Mouse (Mus musculus) left cerebral cortex, adult 11 months (tissue): ENCODE measurements at regions not wholly inside any gene's neighbourhood (a gene's known extent, or its start where the extent isn't known, plus 50 kb on each side); places are given as distances from the start of the nearest gene placed in this dataset.
"Not testable (repeated sequence)": the region's sequence is repeated elsewhere in the genome, so short reads cannot be mapped to it uniquely, and the experiment has no call there.

Experiments used
- DNase-seq: peaks from one replicate; pipeline ENCODE4 v3.0.0; 2022; ENCODE audit warnings: low spot score

DNA sequence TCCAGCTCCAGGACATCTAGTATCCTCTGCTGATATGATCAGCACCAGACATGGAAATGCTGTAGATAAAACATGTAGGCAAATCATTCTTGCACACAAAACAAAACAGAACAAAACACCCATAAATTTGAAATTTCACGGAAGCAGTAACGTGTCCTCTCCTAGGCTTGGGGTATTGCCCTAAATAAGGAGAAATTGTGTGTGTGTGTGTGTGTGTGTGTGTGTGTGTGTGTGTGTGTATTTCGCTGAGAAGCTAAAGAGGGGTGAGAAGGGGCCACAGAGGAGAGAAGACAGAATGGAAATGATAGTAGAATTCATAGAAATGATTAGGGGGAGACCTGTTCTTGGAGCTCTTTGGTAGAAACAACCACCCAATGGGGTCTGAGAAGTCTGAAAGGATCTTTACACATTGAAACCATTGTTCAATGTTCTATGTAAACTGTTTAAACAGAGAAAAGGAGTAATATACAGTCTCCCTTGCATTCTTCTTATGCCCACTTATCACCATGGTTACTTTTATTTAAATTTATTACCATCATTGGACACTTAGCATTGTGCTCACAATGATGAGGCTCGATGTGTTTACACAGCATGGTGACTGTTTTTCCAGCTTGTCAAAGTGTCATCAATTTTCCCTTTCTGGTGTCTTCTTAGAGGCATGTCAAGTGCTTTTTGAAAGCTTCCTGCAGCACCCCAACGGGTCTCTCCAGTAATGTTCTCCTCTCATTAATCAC lies 317.3 kb upstream of the 4933412E24Rik start:
- DNase-seq: no peak

GRCm38 (mm10) chr15:60317577-60317976 lies 301.2 kb upstream of the 4933412E24Rik start:
- no peak for DNase-seq

DNA sequence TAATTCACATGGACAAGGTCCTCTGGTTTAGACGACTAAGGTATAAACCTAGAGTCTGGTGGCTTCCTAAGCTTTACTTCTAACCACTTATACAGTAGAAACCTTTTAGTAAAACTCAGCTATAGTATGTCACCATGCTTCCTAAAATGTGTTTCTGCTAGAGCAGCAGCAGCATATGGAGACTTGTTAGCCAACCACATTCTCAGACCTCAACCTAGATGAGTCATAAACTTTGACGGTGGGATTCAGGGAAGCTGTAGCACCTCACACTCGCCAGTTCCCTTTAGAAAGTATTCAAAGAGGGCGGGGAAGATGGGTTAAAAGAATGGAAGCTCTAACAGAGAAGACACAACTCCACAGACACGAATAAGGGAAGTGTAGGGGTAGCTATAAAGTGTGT lies 298.8 kb upstream of the 4933412E24Rik start:
- no peak for DNase-seq

GRCm38 (mm10) chr15:60309909-60310308 lies 293.5 kb upstream of the 4933412E24Rik start:
- DNase-seq: peak; percentile 36

GRCm38 (mm10) chr15:60308968-60309367 lies 292.6 kb upstream of the 4933412E24Rik start:
- no peak for DNase-seq

GRCm38 (mm10) chr15:60308126-60308525 lies 291.7 kb upstream of the 4933412E24Rik start:
- DNase-seq: no peak

GRCm38 (mm10) chr15:60303501-60303900 lies 287.1 kb upstream of the 4933412E24Rik start:
- no peak for DNase-seq

DNA sequence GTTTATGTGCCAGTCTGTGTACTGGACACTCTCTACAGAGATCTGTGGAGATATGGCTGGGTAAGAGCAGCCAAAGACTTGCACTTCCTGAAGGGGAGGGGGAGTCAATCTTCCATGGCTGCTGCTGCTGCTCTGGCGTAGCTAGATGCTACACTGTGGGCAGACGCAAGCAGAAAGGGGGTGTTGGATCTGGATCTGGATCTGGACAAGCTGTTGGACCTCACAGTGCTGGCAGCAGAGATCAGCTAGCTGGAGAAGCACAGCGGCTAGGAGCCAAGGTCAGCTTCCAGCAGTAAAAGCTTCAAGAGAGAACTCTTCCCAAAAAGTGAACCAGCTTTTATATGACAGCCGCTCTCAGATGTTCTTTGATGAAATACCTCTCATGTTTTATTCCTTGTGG lies 285.5 kb upstream of the 4933412E24Rik start:
- DNase-seq: no peak

GRCm38 (mm10) chr15:60285321-60285720 lies 268.9 kb upstream of the 4933412E24Rik start:
- no peak for DNase-seq

DNA sequence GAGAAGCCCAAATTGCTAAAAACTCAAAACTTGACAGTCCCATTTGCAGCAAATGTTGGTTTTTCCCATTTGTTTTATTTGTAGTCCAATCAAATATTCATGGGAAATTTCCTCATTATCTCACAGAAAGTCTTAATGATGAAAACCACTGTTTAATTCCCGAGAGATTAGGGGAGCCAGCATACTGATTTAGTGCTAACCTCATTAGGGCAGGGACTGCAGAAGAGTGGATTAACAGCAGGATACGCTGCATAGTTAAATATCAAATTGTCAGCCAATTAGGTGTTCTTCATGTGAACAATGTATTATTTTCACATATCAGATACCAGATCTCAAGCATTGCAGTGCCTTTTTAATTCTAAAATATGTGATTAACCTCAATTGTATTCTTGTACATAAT lies 264.0 kb upstream of the 4933412E24Rik start:
- DNase-seq: no peak

- not testable (repeated sequence) for DNase-seq
Observed at GRCm38 (mm10) chr15:60253661-60254060, 237.2 kb upstream of the 4933412E24Rik start.

DNA sequence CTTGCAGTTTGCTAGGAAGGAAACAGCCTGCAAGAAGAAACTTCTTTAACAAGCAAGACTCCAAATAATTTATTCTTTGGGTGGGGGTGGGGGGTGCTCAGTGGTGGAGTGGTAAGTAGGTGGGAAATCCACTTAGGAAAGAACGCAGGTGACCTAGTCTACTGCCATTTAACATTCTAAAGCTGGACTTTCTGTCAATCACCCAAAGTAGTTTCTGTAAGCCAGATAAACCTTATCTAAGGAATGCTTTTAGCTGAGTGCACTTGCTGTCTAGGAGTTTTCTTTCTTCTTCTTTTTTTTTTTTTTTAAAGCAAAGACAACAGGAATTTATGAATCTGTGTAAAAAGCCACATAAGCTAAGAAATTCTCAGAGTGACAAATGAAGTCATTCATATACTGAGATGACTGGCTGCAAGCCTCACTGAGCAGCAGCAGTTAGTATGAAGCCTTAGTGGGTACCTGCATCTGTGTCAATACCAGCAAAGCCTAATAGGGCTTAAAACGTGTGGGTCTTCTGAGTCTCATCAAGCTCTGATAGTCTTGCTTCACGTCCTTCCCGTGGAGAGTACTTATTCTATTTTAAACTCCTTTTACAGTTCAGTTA lies 210.0 kb upstream of the 4933412E24Rik start:
- no peak for DNase-seq

DNA sequence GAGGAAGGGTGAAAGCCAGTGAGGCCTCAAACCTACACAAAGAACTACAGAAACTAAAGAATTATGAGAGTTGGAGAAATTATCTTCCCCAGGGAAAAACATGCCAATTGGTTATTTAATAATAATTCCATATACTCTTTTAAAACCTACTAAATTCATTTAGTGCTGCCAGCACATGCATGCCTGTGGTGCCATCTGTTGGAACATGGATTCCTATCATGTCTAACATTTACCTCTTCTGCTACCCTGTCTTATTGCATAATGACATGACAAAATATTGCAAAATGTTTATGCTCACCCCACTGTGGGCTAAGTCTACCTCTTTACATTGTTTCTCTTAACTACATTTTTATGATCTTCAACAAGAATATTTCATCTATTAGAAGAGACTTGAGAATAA lies 178.7 kb upstream of the 4933412E24Rik start:
- DNase-seq: no peak

DNA sequence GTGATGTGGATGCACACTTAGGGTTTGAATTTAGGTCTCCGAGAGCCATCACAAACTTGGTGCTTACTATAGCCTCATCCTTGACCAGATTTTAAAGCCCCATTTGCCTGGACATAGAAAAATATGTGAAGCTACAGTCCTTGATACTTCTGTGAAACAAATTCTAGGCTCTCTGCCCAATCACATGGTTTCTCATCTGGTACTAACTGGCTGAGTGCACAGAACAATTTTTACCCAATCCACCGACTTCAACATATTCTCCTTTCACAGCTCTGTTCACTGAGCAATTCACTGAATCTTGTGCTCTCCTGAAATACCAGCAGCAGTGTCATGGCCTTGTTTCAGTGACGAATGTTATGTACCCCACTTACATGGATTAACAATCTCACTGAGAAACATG lies 176.7 kb upstream of the 4933412E24Rik start:
- DNase-seq: no peak

DNA sequence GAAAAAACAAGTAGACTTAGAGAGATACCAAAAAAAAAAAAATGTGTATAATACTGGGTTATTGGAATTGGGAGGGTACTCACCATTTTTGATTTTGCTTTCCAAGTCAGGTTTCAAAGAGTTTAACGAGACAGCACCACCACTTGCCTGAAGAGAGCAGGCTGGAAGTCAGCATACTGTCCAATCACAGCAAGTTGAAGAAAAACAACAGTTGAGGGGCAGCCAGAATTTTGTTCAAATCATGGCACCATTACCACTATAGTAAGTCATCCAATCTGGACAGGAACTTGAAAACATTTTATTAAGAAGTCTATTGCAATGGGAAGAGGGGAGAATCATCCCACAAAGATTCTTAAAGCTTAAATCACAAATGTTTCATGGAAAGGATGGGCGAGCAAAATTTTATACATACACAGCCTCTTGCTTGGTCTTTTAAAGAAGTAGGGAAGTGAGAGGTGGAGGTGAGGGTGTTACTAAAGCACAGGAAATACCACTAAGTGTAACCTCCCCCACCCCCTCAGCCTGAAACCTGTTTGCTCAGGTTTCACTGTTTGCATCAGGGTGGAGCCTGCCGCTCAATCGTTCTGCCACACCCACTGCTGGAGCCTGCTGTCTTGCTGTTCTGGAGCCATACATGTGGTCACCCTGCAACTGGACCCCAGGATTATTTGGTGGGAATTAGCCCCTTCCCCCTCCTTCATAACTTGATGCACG lies 170.7 kb upstream of the 4933412E24Rik start:
- DNase-seq: no peak

DNA sequence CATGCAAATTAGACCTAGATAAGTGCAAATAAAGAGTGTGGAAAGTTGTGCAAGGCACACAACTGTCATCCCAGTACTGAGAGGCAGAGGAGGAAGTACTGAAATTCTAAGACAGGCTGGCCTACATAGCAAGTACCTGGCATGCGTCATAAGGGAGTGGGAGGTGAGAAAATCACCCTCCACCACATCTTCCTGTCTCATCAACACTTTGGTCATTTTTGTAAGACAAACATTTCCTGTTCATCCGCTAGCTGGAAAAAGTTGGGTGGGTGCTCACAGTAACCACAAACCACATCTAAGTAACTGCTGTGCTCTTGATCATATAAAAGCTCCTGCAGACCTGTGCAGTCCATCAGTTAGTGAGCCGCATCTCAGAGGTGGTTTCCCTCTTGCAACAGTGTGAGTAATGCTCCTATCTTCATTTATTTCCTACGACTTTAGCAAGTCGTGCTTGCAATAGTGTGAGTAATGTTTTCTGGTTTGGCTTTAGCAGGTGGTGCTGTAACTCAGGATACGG lies 125.2 kb upstream of the 4933412E24Rik start:
- DNase-seq: no peak

DNA sequence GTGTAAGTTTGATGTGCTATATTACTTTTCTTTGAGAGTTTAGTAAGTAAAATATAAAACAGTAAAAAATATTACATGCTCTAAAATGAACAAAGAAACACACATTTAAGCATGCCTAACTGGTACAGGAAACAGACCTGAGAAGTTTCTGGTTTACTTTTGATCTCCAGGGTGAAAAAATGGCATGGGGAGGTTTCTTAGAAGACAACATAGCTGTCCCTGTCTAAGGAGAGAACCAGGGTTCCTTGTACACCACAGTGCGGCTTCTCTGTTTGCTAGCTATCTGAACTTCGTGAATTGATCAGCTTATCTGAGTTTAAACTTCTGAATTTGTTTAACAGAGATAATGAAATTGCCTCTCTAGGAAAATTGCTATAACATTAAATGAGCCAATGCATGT lies 120.3 kb upstream of the 4933412E24Rik start:
- DNase-seq: no peak

- no peak for DNase-seq
Observed at GRCm38 (mm10) chr15:60134515-60134914, 118.1 kb upstream of the 4933412E24Rik start.

DNA sequence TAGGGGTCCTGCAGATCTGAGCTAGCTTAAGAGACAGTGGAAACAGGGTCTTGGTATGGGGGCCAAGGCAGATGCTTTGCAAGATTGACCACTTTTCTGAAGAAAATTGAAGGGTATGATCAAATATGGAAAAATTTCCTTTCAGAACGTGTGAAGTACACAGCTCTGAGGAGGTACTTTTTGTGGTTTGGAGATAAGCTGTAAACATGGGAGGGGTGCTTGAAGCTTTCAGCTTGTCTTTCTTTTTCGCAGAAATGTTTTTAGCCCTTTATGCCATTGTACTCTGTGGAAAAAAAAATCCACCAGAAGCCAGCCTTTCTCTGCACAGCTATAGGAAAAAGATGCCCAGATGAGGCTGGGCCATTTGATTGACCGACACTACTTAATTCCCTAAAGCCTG lies 116.3 kb upstream of the 4933412E24Rik start:
- DNase-seq: no peak

DNA sequence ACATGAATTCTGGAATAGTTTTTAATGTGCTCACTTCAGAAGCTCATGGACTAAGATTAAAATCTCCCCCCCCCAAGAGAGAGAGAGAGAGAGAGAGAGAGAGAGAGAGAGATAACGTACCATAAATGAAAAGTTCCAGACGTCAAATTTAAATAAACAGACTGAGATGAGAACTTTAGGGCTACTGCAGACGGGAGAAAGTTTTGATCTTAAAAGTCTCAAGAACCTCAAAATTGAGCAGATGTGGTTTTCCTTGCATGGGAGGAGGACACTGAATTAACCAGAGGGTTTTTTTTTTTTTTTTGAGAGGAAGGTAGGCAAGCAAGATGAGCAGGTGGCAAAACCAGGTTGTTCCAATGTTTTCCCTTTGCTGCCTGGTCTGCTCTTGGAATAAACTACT lies 108.0 kb upstream of the 4933412E24Rik start:
- DNase-seq: no peak

- no peak for DNase-seq
Observed at GRCm38 (mm10) chr15:60119926-60120325, 103.5 kb upstream of the 4933412E24Rik start.

GRCm38 (mm10) chr15:60111885-60112284 lies 95.5 kb upstream of the 4933412E24Rik start:
- no peak for DNase-seq

DNA sequence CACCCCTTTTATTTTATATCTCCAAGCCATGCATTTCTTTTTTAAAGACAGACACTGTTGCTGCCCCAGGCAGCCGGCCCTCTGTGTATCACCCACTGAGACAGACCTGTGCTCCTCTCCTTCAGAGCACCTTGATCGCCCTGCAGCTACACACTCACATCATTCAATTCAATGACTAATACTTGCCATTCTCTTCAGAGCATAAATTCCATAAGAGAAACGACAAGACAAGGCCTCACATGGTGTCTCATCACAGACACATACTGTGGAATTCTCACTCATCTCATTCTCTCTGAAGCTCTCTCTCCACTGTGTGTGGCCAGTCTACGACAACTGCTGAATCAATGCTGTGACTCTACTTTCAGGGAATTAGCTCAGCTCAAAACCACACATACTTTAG lies 94.6 kb upstream of the 4933412E24Rik start:
- no peak for DNase-seq
